Mouse (Mus musculus) mesoderm, embryonic 11.5 days (tissue): ENCODE results near the gene Sdc3.

Experiments used
- DNase-seq: peaks from one replicate; pipeline ENCODE4 v3.0.0-alpha.2; 2012; ENCODE audit warnings: low read depth, low spot score

Gene Sdc3

DNA sequence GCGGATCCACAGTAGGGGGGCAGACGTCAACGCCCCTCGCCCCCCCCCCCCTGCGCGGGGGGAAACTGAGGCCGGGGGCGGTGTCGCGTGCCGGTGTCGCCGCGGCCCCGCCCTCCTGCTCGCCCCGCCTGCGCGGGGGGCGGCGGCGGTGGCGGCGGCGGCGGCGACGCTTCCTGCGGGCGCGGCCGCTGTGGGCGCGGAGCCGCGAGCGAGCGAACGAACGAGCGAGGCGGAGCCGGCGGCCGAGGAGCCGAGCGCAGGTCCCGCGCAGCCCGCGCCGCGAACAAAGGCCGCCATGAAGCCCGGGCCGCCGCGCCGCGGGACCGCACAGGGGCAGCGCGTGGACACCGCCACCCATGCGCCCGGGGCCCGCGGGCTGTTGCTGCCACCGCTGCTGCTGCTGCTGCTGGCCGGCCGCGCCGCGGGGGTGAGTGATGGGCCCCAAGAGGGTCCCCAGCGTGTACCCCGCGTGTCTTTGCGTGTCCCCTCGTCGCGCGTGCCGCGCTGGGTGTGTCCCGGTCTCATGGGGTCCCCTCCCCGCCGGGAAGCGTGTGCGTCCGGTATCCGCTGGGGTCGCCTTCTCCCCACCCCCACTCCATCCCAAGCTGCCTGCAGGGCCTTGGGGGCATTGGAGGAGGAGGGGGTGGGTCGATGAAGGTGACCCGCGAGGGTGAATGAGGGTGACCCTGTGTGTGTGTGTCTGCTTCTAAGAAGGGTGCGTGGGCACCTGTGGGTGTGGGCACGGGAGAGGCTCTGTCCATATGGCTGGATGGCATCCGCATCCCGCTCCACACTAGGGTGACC lies at the start of gene Sdc3:
TSS of gene Sdc3 (plus strand) at position 162 of the 804 bp plus-strand sequence.
- no peak for DNase-seq

DNA sequence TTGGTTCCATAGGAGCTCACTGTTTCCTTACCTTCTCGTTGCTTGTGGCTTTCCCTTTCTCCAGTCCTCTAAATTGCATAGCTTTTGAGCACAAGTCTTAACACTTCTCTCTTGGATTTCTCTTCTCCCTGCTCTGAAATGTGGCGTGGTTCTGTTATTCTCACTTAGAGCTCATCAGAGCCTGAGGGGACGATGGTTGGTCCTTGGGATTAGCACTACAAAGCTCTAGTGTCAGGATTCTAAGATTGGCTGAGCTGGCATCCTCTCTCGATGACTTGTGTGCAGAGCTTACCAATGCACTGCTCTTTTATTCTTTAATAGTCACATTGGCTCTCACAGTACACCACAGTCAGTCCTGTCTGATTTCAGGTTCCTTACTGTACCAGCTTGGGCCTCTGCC lies 48.3 kb upstream of the Sdc3 start:
- DNase-seq: no peak

DNA sequence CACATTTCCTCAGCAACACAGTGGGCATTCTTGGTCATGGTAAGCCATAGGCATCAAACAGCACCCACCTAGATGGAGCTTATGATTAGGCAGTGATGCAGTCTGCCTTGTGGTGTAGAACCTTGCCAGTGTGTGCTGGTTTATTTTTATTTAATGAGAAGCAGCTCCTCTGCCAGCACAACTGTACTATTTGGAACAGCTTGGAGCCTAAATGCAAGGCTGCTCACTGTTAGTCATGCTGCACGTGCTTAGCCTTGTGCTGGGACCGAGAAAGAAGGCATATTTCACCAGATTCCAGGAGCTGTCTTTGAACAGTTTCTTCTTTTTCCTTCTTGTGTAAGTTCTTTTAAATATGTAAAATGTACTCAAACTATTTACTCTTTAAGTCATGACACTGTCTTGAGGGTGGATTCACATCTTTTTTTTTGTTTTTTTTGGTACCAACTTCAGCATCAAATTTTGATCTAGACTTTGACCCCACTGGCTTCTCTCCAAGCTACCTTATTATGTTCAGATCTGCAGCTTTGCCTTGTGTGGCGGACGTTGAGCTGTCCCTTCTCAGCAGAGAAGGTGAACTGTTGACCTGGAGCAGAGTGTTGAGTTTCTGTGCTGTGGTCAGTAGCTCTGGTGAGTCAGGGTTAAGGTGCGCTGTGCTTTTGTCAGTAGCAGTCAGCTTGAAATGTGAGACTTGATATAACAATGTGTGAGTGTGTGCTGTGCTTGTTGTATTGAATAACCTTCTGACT lies 46.6 kb upstream of the Sdc3 start:
- no peak for DNase-seq

DNA sequence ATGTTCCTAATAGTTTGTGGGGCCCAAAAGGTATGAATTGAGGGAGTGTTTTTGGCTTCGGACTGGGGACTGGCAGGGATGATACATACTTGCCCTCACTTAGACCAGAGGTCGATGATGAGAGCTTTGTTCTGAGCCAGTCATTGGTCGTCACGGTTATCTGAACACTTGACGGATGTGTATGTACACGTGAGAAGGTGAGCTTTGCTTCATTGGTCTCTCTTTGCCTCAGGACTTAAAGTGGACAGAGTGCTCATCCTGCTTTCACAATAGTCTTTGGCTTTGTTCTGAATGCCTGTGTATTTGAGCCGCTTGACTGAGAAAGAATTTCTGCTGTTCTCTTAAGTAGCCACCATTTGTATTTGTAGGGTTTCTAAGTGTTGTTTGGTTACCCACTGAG lies 42.8 kb upstream of the Sdc3 start:
- no peak for DNase-seq

DNA sequence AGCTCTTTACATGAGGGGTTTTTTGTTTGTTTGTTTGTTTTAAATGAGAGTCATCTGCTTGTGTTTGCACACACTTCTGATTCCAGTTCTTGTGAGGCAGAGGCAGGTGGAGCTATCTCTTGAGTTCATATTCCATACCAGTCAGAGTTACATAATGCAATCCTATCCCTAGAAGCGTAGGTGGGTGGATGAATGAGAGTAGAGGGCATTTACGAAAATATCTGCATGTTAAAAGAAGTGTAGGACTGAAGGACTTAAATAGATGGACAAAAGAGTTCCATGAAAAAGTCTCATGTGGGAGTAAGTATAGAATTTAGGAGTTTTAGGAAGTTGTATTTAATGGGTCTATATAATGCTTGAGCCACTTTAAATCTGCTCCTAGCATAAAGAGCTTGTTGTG lies 40.4 kb upstream of the Sdc3 start:
- DNase-seq: no peak

DNA sequence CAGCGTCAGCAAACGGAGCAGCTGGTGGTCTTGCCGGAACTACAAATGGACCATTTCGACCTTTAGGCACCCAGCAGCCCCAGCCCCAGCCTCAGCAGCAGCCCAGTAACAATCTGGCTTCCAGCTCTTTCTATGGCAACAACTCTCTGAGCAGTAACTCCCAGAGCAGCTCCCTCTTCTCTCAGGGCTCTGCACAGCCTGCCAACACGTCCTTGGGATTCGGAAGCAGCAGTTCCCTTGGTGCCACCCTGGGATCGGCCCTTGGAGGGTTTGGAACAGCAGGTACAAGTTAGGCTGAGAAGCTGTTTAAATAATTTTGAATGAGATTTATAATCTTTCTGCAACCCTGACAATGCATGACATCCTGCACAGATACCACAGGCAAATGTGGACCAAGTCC lies 39.7 kb upstream of the Sdc3 start:
- no peak for DNase-seq

DNA sequence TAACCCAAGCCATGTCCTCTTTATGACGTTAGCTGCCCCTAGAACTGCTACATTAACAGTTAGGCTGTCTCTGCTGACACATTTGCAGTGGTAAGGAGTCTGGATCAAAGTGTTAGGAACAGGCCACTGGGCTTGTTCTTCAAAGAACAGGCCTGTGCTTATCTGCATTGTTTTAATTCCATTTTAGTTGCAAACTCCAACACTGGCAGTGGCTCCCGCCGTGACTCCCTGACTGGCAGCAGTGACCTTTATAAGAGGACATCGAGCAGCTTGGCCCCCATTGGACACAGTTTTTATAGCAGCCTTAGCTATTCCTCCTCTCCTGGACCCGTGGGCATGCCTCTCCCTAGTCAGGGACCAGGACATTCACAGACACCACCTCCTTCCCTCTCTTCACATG lies 38.6 kb upstream of the Sdc3 start:
- no peak for DNase-seq

DNA sequence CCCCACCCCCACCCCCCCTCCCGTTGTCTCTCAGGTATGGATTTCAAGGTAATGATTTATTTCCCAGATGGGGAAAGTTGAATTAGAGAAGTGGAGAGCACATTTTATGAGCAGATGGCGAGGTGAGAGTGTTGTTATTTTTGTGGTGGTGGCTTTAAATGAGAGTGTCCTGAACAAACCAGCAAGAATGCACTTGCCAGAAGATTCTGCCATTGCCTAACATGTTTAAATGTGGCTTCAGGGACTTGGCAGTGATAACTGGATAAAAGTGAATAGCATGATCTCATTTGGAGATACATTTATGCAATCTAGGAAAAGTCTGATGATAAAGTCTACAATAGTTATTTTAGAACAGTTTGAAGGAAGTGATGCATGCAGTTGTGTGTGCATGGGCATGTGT lies 37.6 kb upstream of the Sdc3 start:
- DNase-seq: no peak

DNA sequence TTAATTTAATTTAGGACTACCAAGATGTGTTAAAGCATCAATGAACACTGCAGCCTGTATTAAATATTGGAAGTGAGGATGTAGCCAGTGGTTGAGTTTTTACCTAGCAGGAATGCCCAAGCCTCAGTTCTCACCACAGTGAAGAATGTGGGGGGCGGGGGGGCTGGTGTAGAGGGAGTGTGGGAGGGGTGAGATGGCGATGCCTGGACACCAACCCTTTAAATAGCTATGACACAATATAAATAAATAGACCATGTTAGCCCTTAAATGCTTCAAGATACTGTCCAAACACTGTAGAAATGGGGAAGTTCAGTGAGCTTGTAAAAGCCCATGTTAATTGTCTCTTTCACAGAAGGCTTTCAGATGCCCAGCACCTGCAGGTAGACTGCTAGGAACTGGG lies 32.5 kb upstream of the Sdc3 start:
- DNase-seq: no peak

DNA sequence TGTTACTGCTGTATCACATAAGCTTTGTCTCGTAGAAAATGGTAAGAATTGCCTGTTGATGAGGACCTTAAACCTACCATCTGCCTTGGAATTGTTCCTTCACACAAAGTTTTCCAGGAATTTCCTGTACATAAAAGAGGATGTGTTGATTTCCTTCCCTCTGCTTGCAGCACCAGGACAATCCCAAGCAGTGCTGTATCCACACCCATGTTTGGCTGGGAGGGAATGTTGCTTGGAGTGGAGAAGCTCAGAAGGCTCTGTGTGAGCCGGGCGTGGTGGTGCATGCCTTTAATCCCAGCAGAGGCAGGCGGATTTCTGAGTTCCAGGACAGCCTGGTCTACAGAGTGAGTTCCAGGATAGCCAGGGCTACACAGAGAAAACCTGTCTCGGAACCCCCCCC lies 30.5 kb upstream of the Sdc3 start:
- DNase-seq: no peak

DNA sequence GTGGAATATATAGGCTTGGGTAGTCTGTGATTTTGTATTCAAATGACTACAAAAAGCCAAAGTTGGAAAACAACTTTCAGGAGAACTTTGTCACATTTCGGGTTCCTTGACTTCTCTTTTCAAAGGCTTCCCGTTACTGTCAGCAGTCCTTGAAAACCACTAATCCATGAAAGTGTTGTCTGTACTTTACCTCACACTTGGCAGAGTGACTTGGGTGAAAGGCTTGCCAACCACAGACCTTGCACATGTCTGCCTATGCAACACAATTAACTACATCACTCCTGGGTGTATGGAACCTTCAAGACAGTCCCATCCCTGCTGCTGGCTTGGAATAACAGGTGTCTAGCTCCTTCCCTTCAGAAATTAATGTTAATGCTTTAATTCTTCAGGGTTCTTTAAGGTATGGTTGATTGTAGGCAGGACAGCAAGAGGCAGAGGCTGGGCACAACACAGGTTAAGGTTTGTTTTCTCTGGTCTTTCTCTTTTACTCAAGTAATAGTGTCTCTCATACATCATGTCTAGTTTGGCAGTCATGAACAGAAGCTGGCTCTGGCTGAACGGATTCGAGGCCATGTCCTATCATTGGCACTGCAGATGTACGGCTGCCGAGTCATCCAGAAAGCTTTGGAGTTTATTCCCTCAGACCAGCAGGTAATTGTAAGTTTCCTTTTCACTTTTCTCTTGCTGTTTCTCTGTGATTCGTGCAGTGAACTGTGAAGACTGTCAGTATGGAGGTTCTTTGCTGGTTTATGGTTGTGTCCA lies 26.8 kb upstream of the Sdc3 start:
- DNase-seq: no peak

DNA sequence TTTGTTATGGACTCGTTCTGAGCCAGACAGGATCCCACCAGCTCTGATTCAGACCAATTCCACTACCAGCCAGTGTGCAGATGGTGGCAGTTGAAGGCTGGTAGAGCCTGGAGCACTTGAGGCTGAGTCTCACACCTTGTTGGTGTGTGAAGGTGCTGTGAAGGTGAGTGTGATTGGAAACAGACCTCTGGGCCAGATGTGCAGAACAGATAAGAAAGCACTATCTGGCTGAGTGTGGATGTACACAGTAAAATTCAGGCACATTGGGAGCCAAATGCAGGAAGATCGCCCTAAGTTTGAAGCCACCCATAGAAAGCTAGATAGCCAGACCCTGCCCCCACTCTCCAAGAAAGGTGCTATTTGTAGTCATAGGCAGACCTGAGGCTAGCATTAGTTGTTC lies 25.9 kb upstream of the Sdc3 start:
- no peak for DNase-seq

DNA sequence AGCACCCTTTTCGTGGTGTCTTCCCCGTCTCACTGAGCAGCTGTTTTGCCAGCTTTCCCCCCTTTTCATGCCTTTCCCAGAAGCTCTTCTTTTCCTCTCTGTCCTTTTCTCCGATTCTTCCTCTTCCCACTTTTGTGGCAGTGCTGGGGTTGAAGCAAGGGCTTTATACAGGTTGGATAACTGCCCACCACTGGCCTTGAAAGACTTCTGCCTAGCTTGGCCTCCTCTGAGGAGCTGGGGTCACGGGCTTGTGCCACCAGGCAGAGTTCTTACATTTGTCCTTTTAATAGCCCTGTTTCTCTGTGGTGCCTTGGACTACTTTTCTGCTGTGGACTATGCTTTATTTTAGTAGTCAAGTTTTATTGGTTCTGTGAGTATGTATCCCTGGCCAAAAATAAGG lies 25.4 kb upstream of the Sdc3 start:
- DNase-seq: no peak

DNA sequence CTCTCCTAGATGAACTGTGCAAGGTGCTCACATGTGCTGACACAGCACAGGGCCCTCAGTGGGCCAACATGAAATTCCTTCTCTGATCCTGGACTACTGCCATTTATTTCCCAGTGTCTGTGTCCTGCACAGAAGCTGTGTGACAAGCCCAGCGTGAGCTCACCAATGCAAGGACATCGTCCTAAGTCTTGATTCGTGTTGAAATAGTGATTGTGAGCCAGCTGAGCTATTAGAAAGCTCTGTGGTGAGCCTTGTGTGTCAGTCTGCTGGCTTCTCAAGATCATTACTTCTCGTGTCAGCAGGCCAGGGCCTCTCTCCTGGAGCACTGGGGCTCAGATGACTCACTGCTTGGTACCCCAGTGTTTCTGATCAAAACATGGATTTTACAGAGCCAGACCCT lies 18.4 kb upstream of the Sdc3 start:
- DNase-seq: no peak

DNA sequence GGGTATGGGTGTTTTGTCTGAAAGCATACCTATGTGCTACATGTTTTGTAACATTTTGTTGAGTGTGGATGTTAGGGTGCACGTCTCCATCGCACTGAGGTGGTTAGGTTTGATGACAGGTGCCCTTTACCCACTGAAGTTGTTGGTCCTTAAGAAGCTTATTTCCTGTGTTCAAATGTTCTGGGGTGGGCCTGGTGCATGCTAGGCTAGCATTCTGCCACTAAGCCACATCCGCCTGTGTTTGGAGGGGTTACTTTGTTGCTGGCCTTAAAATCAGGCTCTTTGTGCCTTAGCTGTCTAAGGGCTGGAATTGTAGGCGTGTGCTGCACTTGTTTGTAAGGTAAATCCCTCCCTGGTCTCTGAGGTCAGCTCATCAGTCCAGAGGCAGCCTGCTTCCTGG lies 17.5 kb upstream of the Sdc3 start:
- no peak for DNase-seq

DNA sequence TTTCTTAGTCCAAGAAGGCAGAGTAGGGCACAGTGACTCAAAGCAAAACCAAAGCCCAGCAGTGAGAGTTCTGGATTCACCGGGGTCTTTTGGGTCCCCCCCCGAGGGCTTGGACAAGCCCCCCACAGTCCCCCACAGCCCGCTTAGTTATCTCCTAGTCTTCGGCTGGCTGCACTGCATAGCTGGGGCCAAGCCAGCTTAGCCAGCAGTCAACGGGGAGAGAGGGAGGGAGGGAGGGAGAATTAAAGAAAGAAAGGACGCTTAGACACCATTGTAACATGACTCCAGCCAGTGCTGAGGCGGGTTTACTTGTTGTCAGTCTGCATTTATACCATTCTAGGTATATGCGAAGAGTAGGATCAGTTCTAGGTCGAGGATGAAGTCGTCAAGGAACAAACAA lies 14.7 kb upstream of the Sdc3 start:
- no peak for DNase-seq

DNA sequence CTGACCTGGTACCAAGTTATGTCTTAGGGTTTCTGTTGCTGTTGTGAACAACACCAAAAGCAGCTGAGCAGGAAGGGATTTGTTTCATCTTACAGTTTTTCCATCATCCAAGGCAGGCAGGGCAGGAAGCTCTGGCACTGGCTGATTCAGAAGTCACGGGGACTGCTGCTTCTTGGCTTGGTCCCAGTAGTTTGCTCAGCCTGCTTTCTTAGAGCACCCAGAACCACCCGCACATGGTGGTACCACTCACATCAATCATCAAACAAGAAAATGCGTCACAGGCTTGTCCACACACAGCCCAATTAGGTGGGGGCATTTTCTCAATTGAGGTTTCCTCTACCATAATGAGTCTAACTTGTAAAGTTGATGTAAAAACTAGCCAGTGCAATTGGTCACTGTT lies 13.3 kb upstream of the Sdc3 start:
- no peak for DNase-seq

DNA sequence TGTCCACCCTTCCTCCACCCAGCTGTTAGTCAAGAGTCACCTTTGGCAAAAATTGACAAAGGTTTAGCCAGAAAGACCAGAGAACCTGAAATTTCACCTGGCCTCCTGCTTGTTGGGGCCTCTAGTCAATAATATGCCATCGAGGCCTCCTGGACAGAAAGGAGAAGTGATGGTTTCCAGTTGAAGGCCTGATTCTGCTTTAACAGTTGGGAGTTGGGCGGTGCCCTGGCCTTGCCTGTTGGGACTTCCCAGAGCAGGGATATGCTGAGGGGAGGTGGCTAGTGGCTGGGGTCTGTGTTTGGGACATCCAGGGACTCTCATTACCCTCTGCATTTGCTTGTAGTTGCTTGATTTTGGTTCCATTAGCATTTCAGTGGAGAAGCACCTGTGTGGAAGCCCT lies 9.8 kb upstream of the Sdc3 start:
- no peak for DNase-seq

DNA sequence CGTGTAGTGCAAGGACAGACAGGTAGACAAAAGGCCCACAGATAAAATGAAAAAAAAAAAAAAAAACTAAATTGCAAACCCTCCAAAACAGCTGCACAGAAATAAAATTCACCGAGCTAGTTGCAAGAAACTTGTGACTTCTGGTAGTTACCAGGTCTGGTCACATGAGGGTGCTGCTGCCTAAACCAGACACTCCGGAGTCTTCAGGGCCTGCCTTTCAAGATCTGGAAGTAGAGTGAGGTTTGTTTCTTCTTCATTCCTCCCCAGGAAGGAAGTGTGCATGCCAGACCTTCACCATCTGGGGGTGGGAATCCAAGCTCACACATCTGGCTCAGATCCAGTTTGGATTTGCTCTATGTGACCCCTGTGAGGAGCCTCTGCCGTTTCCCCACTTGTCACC lies 7.6 kb upstream of the Sdc3 start:
- DNase-seq: peak; percentile 68

DNA sequence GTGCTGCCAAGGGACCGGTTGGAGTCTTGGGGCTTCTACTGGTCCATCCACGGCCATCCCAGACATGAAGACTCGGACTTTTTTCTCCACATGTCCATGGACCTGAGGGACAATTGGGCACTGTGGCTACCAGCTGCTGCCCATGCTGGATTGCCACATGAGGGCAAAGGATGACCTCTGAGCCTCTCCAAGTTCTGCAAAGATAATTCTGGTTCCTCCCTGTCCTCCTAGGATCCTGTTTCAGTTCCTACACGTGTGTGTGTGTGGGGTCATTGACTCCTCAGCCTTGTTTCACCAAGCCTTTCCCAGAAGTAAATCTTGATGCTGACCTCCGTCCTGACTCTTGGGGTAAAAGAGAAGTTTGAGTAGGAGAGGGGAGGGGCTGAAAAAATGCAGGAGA lies 4.8 kb upstream of the Sdc3 start:
- no peak for DNase-seq

DNA sequence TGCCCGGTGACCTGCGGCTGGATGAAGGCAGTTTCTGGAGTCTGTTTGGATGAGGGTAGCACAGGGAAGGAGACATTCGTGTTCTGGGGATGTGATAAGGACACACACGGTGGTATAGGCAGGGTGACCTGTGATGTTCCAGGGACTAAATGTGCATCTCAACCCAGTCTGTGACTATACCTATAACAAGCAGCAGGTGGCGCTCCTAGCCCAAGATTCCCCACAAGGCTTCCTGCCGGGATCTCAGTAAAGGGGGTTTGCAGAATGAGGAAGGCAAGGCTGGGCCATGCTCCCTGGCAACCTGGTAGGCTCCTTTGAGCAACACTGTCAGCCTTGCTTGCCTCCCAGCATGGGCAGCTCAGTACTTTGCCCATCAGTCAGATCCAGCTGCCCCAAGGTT lies 2.2 kb upstream of the Sdc3 start:
- DNase-seq: peak; percentile 94

DNA sequence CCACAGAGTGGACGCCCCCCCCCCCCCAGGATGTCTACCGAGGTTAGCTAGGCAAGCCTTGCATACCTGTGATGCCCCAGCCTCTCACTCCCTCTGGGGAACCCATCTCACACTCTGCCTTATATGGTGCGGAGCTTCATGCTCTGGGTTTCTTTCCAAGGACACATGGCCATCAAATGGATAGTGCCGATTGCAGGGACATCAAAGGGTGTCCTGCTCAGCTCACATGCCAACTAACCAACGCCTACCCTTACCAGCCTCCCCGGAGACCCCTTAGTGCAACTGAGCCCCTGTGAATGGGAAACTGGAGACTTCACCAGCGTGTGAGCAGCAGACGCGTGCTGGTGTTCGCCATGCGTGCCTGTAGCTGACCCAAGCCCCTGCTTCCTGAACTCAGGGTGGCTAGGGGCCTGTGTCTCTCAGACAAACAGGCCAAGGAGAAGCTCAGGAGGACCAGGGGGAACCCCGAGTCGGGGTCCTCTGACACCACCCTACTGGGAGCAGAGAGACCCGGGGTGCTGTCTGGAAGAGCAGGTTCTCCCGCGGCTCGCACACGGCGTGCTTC lies 444 bp upstream of the Sdc3 start:
- no peak for DNase-seq

DNA sequence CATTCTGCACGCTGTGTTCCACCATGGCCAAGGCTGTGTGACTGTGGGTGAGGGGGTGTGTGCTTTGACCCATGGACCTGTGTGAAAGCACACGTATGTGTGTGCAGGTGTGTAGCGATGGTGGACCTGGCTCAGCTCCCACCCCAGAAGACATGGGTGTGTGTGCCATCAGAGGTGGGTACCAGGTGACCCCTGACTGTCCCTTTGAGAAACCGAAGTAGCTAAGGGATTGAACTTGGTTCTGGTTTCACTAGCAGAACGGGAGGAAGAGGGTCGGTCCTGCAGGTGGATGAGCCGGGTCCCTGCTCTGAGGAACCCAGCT lies 804 bp downstream of the Sdc3 start:
- no peak for DNase-seq
